Mouse (Mus musculus) kidney, embryonic 16.5 days (tissue): ENCODE results near the gene Col25a1. TPM values are rescaled to one million over a fixed set of nuclear protein-coding genes. Genes with fewer than 3 reads are reported as not detected.

Experiments used
- ATAC-seq: fragments of 200-750 bp; cut with Nextera tagmentation; 2 replicates; pipeline ENCODE4 v1.8.0; 2017; ENCODE audit warnings: moderate TSS enrichment; ENCODE audit not compliant: low FRiP score, low TSS enrichment
- H3K27ac ChIP-seq: fragments of 300-500 bp; sonication (generic); 2 replicates; pipeline ENCODE4 v1.5.1; 2014; ENCODE audit warnings: low read length
- H3K27me3 ChIP-seq: fragments of 300-500 bp; sonication (generic); 2 replicates; pipeline ENCODE4 v1.6.1; 2014; ENCODE audit warnings: low read length, control low read depth, mixed read lengths; ENCODE audit not compliant: insufficient read depth
- H3K36me3 ChIP-seq: fragments of 300-500 bp; sonication (generic); 2 replicates; pipeline ENCODE4 v1.6.1; 2014; ENCODE audit warnings: low read length, control low read depth, mixed read lengths; ENCODE audit not compliant: insufficient read depth
- H3K4me1 ChIP-seq: fragments of 300-500 bp; sonication (generic); 2 replicates; pipeline ENCODE4 v1.6.1; 2014; ENCODE audit warnings: low read length, control low read depth, mixed read lengths; ENCODE audit not compliant: insufficient read depth
- H3K4me2 ChIP-seq: fragments of 300-500 bp; sonication (generic); replicated peaks from 2 replicates; pipeline ENCODE4 v1.6.1; 2014; ENCODE audit warnings: low read depth, low read length
- H3K4me3 ChIP-seq: fragments of 300-500 bp; sonication (generic); 2 replicates; pipeline ENCODE4 v1.5.1; 2014; ENCODE audit warnings: mild to moderate bottlenecking, low read length
- H3K9ac ChIP-seq: fragments of 300-500 bp; sonication (generic); replicated peaks from 2 replicates; pipeline ENCODE4 v1.6.1; 2014; ENCODE audit warnings: low read length
- H3K9me3 ChIP-seq: fragments of 300-500 bp; sonication (generic); 2 replicates; pipeline ENCODE4 v1.6.1; 2016; ENCODE audit warnings: low read length, control low read depth
- WGBS: fragments of 180-500 bp; shearing (Covaris S2); extraction: QIAGEN DNeasy Blood & Tissue Kit; methylation state at CpG from one replicate; pipeline ENCODE4 v1.1.7; 2014; 5-methylcytosine and 5-hydroxymethylcytosine counted together
- polyA plus RNA-seq: library from polyadenylated mRNA; unstranded; fragments of >200 nt; fragmentation: Nextera tagmentation; extraction: Ambion mirVana; gene quantifications from 2 replicates; pipeline ENCODE4 v1.2.1, GENCODE M21; 2015

The Col25a1 gene
- polyA plus RNA-seq, 1 experiment from 2014 or later: 4.2 TPM

DNA sequence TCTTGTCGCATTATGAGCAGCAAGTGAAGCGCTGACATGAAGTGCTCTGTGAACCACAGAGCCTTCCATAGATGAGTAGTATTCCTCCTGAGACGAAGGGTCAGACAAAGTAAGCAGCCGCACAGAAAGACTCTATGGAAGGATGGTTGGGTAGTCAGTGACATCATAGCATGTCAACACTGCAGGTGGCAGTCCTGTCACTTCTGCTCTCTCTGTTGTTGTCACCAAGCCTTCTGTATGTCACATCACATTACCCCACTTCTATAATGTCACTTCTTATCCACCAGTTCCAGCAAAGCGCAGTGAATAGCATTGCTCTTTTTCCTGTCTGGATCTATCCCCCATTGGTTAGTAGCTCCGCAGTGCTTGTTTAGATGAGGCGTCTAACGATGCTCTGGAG, 351.2 kb downstream of the Col25a1 start:
- Histone ChIP-seq H3K27me3 (no peaks in the 10 kb centered on the region), H3K4me2 (no peak overlapping the region), H3K36me3 (no peaks in the 10 kb centered on the region), H3K4me3 (no peak overlapping the region), H3K4me1 (no peaks in the 10 kb centered on the region), H3K27ac (no peak overlapping the region), H3K9ac (no peak overlapping the region), H3K9me3 (no peaks in the 10 kb centered on the region)
- WGBS: 95% methylated on average over 8 of the region's 8 CpGs
- ATAC-seq: no peak

DNA sequence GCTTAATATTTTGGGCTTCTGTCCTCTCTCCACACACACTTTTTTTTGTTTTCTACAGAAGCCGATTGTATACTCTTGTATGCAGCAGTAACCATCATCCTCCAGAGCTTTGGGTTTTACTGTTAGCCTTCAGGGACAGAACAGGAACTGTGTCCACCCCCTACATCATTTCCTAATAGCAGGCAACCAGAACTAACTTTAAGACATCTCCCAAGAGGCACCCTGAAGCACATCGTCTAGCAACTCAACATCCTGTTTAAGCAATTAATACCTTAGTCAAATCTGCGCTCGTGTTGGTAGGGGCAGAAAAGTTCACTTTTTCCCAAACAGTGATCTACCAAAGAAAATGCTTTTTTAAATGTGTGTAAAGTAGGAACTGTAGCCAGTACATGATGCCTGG, 357.5 kb downstream of the Col25a1 start:
- H3K4me2 ChIP-seq: no peak overlapping the region
- ATAC-seq: no peak
- H3K9me3 ChIP-seq: no peaks in the 10 kb centered on the region
- H3K4me3 ChIP-seq: no peak overlapping the region
- H3K27ac ChIP-seq: no peak overlapping the region
- WGBS: 64% methylated on average over 4 of the region's 4 CpGs
- no peaks in the 10 kb centered on the region for H3K27me3 ChIP-seq
- H3K9ac ChIP-seq: no peak overlapping the region
- no peaks in the 10 kb centered on the region for H3K4me1 ChIP-seq
- no peaks in the 10 kb centered on the region for H3K36me3 ChIP-seq

DNA sequence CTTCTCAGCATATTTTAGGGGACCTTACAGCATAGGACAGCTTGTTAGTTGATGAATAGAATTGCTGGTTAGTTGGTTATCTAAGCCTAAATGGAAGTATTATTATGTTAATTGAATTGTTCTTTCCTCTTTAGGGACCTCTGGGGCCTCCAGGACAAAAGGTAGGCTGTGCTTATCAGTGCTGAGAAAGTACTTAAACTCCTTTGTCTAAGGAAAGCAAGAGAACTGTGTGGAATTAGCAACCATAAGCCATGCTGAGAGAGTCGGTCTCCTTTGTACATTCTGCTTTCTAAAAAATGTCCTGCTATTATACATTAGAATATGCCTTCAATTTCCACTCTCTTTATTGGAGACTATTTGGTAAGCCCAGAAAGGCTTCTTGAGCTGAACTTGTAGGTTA, 362.9 kb downstream of the Col25a1 start:
- 83% methylated on average over 1 of the region's 1 CpGs for WGBS

DNA sequence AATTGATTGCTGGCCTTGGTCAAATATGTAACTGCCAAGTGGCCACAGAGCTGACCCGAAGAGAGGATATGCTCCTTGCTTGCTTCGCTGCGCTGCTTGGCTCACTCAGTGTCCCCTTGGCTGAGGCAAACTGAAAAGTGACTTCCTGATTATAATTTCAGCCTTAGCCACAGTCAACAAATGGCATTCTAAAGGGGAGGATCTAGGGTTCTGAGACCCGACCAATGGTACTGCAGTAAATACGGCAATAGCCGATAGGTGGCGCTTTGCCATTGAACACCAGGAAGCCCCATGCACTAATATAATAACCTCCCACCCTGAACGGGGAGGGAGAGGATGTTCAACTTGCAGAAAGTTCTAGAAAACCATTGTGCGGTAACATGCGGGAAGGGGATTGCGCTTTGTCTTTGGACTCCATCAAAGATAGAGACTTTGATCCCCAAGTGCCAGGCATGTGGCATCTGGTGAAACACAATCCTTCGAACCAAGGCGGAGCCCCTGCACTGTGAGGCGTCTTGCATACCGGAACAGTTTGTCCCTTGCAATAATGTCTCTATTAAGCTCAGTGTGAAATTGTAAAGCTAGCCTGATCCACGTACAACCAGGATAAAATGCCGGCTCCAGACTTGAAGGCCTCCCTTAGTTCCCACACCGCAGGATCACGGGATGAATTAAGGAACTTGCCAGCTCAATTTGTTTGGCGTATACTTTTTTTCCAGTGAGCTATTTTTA, 363.5 kb downstream of the Col25a1 start:
- no peak overlapping the region for H3K9ac ChIP-seq
- no peaks in the 10 kb centered on the region for H3K27me3 ChIP-seq
- ATAC-seq: no peak
- H3K4me2 ChIP-seq: no peak overlapping the region
- no peaks in the 10 kb centered on the region for H3K4me1 ChIP-seq
- WGBS: 80% methylated on average over 20 of the region's 20 CpGs
- H3K27ac ChIP-seq: no peak overlapping the region
- no peak overlapping the region for H3K4me3 ChIP-seq
- H3K36me3 ChIP-seq: no peaks in the 10 kb centered on the region
- no peaks in the 10 kb centered on the region for H3K9me3 ChIP-seq

More for the DNA sequence above, 362.9 kb downstream of the Col25a1 start:
- no peaks in the 10 kb centered on the region for H3K36me3 ChIP-seq
- H3K9me3 ChIP-seq: no peaks in the 10 kb centered on the region
- no peak overlapping the region for H3K27ac ChIP-seq
- no peak for ATAC-seq
- H3K4me1 ChIP-seq: no peaks in the 10 kb centered on the region
- no peak overlapping the region for H3K9ac ChIP-seq
- H3K4me2 ChIP-seq: no peak overlapping the region
- no peaks in the 10 kb centered on the region for H3K27me3 ChIP-seq
- no peak overlapping the region for H3K4me3 ChIP-seq

DNA sequence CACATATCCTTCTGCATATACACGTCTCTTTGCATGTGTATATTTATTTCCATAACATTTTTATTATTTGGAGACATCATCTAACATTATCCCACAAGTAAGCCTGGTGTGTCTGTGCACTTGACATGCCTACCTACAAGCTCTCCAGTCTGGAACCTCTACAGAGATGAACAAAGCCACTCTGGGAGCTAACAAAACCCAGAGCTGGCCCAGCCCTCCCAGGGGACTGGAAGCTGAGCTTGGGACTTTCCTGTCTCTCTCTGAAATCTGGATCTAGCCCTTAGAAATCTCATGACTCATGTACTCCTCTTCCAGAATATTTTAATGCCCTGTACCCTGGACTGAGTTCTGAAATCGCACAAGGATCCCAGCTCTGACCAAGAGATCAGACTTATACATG, 365.7 kb downstream of the Col25a1 start:
- WGBS: 88% methylated on average over 2 of the region's 2 CpGs
- H3K4me2 ChIP-seq: no peak overlapping the region
- H3K4me1 ChIP-seq: no peaks in the 10 kb centered on the region
- no peaks in the 10 kb centered on the region for H3K27me3 ChIP-seq
- no peak for ATAC-seq
- H3K9me3 ChIP-seq: no peaks in the 10 kb centered on the region
- no peaks in the 10 kb centered on the region for H3K36me3 ChIP-seq
- no peak overlapping the region for H3K27ac ChIP-seq
- no peak overlapping the region for H3K9ac ChIP-seq
- no peak overlapping the region for H3K4me3 ChIP-seq

DNA sequence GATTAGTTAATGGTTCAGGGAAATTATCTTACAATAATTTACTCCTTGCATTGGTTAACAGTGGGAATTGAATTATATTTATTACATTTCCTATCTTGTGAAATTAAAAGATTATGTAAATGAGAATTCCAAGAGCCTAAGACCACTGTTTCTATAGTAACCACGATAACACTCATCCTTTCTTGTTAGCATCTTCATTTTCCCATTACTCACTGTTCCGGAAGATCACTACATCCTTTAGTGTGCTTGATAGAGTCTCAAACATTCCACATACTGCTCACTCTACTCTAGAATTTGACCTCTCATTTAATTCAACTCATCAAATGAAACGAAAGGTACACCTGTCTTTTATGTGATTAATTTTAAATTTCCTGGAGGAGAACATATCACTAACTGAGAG, 370.4 kb downstream of the Col25a1 start:
- WGBS: 77% methylated on average over 3 of the region's 3 CpGs
- no peaks in the 10 kb centered on the region for H3K36me3 ChIP-seq
- no peaks in the 10 kb centered on the region for H3K4me1 ChIP-seq
- H3K27ac ChIP-seq: no peak overlapping the region
- no peak overlapping the region for H3K4me2 ChIP-seq
- ATAC-seq: no peak
- no peak overlapping the region for H3K4me3 ChIP-seq
- no peaks in the 10 kb centered on the region for H3K27me3 ChIP-seq
- H3K9ac ChIP-seq: no peak overlapping the region
- H3K9me3 ChIP-seq: no peaks in the 10 kb centered on the region

DNA sequence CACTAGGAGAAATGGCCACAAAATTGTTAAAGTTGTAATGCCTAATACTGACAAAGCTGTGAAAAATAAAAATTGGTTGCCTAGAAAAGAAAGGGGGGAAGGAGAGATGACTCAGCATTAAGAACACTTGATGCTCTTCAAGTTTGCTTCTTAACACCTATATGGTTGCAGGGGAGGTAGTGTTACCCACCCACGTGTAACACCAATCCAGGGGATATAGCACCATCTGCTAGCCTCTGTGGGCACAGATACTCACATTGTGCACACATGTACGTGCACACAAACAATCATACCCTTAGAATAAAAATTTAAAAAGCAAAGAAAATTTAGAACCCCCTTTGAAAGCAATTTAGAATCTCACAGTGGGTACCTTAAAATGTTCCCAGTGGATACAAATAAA, 377.0 kb downstream of the Col25a1 start:
- Histone ChIP-seq H3K27ac (no peak overlapping the region), H3K4me1 (no peaks in the 10 kb centered on the region), H3K36me3 (no peaks in the 10 kb centered on the region), H3K4me3 (no peak overlapping the region), H3K9me3 (no peaks in the 10 kb centered on the region), H3K27me3 (no peaks in the 10 kb centered on the region), H3K9ac (no peak overlapping the region), H3K4me2 (no peak overlapping the region)
- 89% methylated on average over 2 of the region's 2 CpGs for WGBS
- ATAC-seq: no peak

DNA sequence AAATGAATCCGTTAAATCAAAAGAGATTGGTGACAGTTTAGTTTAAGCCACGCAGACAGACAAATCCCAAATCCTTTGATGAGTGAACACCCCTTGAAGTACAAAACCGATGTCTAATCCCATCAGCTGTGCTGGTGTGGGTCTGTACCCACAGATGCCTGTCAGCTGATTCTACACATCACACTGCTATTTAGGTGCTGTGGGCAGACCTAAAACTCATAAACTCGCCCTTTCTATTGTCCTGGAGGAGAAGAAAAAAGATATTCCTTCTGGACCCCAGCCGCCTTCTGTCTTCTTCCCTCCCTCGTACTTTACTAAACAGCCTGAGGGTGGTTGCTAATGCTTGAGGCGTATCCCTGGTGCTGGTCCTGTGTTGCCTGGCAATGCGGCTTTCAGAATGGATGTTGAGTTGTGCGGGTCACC, 387.2 kb downstream of the Col25a1 start:
- no peak overlapping the region for H3K4me2 ChIP-seq
- no peak for ATAC-seq

DNA sequence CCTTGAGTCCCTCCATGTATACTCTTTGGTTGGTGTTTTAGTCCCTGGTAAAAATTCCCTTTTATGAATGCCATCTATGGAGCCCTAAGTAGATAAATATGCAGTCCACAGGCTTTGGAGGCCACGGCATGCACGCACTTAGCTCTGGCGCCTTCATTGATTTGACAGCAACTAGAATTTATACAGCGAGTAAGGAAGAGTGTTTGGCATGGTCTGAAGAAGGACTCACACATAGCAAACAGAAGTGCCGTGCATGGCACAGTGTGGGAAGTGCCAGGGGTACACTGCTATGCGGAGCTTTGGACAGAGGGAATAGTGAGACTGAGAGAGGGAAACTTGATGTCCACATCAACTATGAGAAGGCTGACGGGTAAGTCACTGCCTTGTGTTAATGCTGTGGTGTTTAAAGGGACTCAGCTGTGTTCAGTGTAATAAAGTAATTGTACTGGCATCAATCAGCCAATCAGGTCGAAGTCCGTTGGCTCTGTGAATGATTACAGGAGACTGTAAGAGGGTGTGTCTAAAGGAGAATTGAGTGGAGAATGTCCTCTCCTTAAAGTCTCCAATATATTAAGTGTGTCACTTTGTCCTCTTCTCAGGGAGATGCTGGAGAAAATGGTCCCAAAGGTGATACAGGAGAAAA, 390.7 kb downstream of the Col25a1 start:
- Histone ChIP-seq H3K27me3 (no peaks in the 10 kb centered on the region), H3K9me3 (no peaks in the 10 kb centered on the region), H3K36me3 (no peaks in the 10 kb centered on the region), H3K9ac (no peak overlapping the region), H3K27ac (no peak overlapping the region), H3K4me1 (no peaks in the 10 kb centered on the region), H3K4me3 (no peak overlapping the region), H3K4me2 (no peak overlapping the region)
- ATAC-seq: no peak
- WGBS: 80% methylated on average over 9 of the region's 9 CpGs

More for the DNA sequence above, 387.2 kb downstream of the Col25a1 start:
- Histone ChIP-seq H3K9me3 (no peaks in the 10 kb centered on the region), H3K4me3 (no peak overlapping the region), H3K36me3 (no peaks in the 10 kb centered on the region), H3K4me1 (no peaks in the 10 kb centered on the region), H3K27ac (no peak overlapping the region), H3K27me3 (no peaks in the 10 kb centered on the region), H3K9ac (no peak overlapping the region)
- WGBS: 83% methylated on average over 9 of the region's 9 CpGs

DNA sequence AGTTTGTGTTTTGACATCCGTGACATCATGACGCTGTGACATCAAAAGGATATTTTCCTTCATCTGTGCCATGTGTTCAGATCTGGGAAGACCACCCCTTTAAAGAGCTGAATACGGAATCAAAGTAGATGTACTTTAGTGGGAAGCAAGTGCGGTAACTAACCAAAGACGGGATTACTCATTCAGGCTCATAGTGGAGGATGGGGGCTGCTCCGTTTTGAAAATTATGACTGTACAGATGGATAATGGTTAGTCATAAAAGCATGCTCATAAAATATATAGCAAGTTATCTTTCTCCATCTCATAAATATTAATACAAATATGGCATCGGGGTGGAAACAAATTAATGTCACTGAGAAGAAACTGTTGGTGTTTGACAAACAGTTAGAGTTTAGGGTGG, 391.7 kb downstream of the Col25a1 start:
- no peak for ATAC-seq
- Histone ChIP-seq H3K36me3 (no peaks in the 10 kb centered on the region), H3K4me1 (no peaks in the 10 kb centered on the region), H3K4me2 (no peak overlapping the region), H3K9ac (no peak overlapping the region), H3K9me3 (no peaks in the 10 kb centered on the region), H3K27ac (no peak overlapping the region), H3K27me3 (no peaks in the 10 kb centered on the region), H3K4me3 (no peak overlapping the region)
- WGBS: 76% methylated on average over 7 of the region's 7 CpGs
